Mouse (Mus musculus) thymus, postnatal 14 days (tissue): ENCODE data around the gene Klc1.
A peak's percentile ranks its signal among the peaks of the same experiment; 100 is the strongest.

Source experiments
- DNase-seq: peaks from one replicate; pipeline ENCODE4 v3.0.0; 2021

The Klc1 gene

DNA sequence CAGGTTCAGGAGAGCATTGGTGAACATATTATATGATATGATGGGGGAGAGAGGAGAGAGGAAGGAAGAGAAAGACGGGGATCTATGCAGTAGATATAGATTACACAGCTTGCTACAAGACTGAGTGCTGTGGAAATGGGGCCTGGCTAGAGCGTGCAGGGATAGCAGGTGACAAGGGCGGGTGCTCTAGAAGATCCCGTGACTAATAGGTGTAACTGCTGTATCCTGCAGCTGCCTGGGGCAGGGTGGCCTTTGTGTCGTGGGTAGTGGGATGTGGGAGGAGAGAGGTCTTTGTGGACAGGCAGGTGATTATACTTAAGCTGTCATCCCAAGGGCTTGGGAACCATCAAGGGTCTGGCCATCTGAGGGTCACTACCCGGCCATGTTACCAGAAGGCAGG is 13.4 kb upstream of the Klc1 start:
- no peak for DNase-seq

DNA sequence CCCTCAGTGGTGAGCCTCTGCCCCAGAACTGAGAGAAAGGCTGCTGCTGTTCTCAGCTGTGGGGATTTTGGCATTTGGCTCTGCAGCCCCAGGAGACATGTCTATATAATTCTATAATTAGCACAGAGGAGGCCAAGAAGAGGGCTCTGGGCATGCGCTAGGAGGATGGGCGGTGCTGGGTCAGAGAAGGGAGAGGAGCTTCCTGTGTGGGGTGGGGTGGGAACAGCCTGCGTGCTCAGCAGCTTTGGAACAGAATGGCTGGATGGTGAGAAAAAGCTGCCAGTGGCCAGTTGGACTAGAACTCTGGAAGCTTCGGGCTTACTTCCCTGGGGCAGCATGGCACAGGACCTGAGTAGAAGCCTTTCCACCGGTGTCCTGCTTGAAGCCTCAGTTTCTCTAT is 12.6 kb upstream of the Klc1 start:
- DNase-seq, result peak; percentile 68

DNA sequence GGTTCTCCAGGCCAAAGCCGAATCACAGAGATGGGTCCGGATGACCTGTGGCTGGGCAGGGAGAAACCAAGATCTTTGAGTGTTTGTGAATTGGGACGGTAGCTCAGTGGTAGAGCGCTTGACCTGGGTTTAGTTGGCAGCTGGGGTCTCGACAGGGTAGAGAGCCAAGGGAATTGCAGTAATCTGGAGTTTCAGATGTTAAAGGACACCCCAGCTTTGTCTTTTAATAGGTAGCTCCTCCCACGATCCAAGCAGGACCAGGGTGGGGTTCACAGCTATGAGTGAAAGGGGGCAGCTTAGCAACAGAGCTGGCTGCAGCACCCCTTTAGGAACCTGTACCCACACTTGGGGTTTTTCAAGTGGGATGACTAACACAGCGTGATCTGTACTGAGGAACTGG is 11.2 kb upstream of the Klc1 start:
- DNase-seq, result no peak

DNA sequence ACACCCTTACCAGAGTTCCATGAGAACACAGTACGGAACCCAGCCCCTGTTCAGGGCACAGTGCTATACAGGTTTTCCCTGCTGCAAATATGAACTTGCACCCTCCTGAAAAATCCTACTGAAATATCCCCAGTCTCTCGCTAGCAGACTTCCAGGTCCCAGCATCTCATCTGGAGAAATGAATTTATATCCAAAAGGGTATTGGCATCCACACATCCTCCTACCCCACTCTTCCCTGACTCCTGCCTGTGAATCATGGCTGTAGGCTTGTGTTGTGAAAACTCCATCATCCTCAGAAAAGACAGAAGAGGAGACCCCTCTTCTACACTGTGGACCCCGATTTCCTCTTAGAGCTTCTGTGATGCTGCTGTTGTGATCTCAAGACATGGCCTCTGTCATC is 7.9 kb upstream of the Klc1 start:
- DNase-seq, result no peak

DNA sequence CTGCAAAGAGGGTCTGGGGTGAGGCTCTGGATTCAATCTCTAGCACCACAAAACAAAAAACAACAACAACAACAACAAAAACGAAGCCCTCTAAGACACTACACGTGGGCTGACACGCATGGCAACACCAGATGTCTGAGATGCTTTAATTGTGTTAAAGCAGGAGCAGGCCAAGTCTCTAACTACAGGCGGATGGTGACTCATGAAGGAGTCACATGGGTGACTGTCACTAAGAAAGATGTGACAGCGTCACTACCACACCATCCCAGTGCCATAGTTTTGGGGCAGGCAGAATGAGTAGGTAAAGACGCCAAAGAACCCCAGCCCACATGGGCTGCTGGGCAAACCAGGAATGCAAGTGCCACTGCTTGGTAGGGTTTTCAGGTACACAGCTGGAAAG is 6.2 kb upstream of the Klc1 start:
- DNase-seq, result no peak

DNA sequence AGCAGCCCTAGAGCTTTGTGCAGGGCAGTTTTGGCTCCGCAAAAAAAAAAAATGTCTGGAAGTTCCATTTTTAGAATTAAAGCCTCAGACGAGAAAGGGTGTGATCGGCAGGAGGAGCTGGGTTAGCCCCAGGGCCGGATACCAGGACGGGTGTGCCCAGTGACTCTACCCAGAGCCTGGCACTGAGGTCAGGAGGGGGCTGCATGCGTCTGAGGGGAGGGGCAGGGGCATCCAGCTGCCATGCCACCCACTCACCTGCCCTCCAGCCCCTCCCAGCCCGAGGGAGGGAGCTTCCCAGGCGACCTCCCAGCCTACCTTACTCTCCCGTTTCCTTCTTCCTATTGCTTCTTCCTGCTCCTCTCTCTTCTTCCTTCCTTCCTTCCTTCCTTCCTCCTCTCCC is 5.3 kb upstream of the Klc1 start:
- DNase-seq, result no peak

DNA sequence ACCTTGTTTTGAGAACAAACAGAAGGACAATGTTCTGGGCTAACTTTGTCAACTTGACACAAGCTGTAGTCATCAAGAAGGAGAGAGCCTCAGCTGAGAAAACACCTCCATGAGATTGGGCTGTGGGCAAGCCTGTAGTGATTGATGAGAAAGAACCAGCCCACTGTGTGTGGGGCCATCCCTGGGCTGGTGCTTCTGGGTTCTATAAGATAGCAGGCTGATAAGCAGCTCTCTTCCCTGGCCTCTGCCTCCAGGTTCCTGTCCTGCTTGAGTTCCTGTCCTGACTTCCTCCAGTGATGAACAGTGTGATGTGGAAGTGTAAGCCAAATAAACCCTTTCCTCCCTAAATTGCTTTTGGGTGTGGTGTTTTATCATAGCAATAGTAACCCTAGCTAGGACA is 3.9 kb upstream of the Klc1 start:
- no peak for DNase-seq

GRCm38 (mm10) chr12:111755231-111755630 is 3.4 kb upstream of the Klc1 start:
- DNase-seq, result no peak

GRCm38 (mm10) chr12:111756082-111756697 is 2.5 kb upstream of the Klc1 start:
- no peak for DNase-seq

- DNase-seq, result no peak
Observed at GRCm38 (mm10) chr12:111756698-111757082, 2.0 kb upstream of the Klc1 start.

GRCm38 (mm10) chr12:111757561-111758325 is 906 bp upstream of the Klc1 start:
- DNase-seq, result no peak

- peak; percentile 63 for DNase-seq
Observed at GRCm38 (mm10) chr12:111759176-111760061, 770 bp downstream of the Klc1 start.

GRCm38 (mm10) chr12:111760306-111760908 is 1.8 kb downstream of the Klc1 start:
- DNase-seq, result no peak

GRCm38 (mm10) chr12:111762620-111763280 is 4.1 kb downstream of the Klc1 start:
- no peak for DNase-seq

GRCm38 (mm10) chr12:111766313-111767236 is 7.9 kb downstream of the Klc1 start:
- no peak for DNase-seq

GRCm38 (mm10) chr12:111768322-111768928 is 9.8 kb downstream of the Klc1 start:
- DNase-seq, result no peak

DNA sequence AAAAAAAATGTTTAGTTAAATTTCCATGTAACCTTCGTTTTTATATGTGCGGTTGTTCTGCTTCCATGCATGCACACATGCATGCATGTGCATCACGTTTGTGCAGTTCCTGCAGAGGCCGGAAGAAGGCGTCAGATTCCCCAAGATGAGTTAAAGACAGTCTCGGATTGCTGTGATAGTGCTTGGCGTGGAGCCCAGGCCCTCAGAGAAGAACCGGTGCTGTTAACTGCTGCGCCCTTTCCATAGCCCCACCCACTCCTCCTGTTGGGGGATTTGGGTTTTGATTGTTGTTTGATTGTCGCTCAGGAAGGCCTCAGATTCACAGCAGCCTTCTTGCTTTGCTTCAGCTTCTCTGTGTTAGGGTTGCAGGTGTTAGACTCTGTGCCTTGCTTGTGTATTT is 10.7 kb downstream of the Klc1 start:
- DNase-seq, result peak; percentile 49

- no peak for DNase-seq
Observed at GRCm38 (mm10) chr12:111769816-111770577, 11.3 kb downstream of the Klc1 start.

DNA sequence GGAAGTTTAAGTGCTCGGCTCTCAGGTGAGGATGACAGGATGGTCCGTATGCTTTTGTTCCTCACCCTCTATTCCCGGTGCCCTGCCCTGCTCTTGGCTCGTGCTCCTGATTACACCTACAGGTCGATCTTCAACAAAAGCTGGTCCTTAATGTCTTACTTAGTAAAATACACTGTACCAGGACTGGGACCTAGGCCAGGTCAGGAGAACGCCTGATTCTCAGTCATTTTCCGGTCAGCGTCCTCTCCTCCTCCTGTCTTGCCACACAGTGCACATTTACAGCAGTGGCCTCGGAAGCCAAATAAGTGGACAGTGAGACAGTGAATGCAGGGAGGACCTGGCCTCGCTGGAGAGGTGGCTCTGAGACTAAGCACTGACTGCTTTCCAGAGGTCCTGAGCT is 12.0 kb downstream of the Klc1 start:
- no peak for DNase-seq

DNA sequence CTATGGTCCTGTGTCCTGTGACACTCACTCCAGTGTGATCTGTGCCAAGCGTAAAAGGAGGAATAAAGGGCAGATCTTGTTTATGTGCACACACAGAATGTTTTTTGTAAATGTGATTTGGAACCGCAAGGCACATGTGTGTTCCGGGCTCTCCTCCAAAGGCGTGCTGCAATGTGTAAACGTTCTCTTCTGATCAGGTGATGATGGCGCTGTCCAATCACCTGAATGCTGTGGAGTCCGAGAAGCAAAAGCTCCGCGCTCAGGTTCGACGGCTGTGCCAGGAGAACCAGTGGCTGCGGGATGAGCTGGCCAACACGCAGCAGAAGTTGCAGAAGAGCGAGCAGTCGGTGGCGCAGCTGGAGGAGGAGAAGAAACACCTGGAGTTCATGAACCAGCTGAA is 15.5 kb downstream of the Klc1 start:
- no peak for DNase-seq
